Mouse (Mus musculus) induced T-regulatory cell, adult 2 months (primary cell): ENCODE measurements around the gene Emilin2.

Experiments
- DNase-seq: peaks from one replicate; pipeline ENCODE4 v3.0.0-alpha.2; 2012; ENCODE audit warnings: low read depth

Gene Emilin2

DNA sequence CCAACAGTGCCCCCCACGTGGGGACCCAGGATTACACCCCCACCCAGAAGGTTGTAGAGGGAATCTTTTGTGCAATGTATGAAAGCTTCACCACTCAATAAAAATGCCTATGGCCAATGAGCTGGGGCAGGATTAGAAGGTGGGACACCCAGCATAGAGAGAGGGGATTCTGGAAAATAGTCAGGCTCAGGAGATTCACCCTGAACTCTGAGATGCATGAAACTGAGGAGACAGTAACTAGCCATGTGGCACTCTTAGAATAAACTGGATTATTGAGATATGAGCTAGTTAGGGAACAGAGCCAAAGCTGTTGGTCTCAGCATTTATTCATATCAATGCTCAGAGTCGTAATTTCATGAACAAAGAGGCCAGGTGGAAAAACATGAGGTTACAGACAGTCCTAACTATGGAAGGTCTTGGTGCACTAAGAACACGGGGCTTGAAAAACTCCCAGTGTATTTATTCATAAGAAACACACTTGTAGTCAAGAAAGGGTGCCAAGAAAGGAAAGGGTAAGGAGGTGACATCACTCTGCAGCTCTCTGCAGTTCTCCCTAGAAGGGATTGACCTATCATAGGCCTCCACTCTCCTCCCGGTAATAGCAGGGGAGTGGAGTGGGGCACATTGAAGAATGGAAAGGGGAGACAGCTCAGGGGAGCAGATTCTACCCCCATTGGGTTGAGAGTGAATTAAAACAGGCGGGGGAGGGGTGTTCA, 46.3 kb downstream of the Emilin2 start:
- no peak for DNase-seq

DNA sequence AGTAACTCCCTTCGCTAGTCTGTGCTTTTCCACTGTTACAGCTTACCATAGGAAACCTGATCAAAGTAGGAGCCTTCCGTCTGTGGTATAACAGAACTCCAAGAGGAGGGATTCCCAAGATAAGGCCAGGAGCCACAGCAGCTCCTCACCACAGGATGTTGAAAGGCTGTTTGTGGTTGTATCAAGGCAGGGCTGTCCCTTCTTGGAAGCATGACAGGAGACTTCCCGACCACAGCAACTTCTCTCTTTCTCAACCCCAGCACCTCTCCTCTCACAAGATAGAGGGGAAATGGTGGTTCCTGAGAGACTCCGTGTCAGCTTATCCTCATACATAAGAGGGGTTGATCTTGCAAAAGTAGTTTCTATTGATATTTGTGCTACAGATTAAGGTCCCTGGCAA, 47.0 kb downstream of the Emilin2 start:
- DNase-seq: no peak

DNA sequence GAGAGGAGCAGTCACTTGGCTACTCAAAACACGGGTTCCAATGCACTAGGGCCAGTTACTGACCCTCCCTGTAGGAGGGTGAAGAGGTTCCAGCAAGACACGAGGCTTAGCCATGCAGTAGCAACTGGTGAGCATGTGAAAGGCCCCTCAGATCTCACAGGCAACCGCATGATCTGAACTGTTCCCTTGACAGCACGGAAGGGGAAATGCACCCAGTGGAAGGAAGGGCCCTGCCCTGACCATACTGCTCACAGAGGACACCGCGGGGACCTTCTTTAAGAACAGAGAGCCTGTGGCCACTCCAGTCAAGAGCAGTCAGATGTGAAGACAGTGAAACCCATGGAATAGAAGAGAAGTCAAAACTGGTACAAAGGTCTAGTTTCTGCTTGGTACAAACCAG, 48.6 kb downstream of the Emilin2 start:
- DNase-seq: no peak

DNA sequence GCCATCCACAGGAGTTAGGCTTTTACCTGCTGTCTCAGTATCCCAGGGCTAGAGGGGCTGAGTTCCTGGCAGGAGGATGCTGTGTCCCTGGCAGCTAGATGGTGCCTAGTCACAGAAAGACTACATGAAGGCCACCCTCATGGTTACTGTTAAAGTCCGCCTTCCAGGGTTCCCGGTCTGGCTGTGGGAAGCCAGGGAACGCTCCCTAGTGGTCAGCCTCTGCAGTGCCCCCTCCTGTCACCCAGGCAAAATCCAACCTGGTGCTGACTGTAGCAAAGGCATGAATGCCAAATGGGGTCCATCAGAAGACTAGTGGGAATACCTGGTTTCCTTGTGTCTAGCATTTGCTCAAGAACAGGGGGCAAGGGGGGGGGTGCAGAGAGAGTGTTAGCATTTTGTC, 51.1 kb downstream of the Emilin2 start:
- DNase-seq: no peak

DNA sequence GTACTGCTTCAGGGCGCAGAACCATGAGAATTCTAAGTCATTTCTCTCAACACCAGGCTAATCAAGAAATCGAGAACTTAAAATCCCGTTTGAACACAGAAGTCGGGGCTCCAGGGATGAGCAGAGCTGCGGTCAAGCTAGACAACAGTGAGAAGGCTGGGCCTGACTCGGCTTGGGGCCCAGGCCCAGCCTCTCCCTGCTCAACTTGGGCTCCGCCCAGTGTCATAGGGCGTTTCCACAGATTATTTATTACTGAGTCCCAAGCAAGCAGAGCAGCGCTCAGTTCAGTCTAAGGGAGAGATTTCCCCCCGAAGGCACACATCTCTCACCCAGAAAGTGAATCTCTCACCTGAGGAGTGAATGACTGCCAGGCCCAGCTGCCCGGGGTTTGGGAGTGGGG, 52.1 kb downstream of the Emilin2 start:
- no peak for DNase-seq

DNA sequence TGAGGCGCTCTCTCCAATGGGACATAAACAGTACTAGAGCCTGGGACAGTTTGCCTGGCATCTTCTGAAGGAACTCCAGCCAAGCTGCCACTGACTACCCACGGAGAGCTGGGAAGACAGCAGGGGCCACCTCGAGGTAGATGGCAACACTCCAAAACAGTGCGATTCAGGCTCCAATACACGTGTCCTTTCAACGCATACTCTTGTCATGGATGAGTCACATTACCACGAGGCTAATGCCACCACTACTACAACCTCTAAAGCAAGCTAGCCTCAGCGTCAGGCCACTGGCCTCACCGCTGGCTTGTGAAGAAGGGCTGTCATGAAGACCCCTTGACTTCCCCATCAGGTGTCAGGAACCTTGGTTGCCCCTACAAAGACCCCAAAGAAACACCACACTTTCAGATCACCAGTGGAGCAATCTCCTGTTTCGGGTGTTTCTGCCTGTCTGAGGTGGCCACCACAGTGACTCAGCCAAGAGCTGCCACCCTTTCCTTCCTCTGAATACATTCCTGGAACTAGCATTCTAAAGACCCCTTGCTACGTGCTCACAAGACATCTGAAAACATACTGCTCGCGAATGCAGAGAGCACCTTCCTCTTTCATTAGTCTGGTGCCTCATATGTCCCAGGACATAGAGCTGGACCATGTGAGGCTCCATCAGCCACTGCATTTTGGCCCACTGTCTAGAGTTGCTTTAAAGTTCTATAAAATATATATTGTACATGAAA, 54.8 kb downstream of the Emilin2 start:
- DNase-seq: no peak

DNA sequence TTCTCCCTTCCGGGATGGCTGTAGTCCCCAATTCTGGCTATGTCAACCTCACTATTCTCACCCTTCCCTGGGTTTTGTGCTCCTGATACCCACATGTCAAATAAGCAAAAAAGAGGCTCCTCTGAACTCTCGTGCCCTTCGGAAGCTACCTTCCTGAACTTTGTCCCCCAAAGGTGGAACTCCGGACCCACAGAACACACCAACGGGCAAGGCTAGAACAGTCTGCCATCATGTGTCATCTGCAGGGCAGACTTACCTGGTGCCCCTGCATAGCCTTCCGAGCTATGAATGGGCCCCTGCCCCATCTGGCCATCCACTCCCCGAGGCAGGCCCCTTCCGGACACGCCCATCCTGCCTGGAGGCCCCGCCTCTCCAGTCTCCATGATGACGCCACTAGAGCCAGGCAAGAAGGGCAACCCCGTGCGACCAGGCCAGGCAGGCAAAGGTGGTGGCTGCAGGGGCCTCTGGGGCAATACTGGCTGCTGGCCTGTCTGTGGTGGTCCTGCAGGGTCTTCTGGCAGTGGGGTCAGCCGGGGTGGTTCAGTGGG, 55.6 kb downstream of the Emilin2 start:
- no peak for DNase-seq

DNA sequence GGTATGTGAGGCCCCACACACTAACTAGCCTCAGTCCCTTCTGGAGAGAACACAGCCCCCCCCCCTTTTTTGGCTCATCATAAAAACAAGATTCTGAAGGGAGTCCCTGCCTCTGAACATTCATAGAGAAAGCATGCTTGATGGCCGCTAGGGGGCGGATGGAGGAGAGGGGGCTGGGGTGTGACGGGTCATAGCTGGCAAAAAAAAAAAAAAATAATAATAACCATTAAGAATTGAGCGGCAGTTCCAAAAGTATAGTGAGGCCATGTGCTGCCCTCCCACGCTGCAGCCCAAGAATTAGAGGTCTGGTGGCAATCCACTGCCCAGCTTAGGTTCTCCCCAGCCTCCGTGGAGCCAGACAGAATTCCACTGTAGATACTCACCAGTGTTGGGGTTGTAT, 57.0 kb downstream of the Emilin2 start:
- DNase-seq: peak; percentile 65

DNA sequence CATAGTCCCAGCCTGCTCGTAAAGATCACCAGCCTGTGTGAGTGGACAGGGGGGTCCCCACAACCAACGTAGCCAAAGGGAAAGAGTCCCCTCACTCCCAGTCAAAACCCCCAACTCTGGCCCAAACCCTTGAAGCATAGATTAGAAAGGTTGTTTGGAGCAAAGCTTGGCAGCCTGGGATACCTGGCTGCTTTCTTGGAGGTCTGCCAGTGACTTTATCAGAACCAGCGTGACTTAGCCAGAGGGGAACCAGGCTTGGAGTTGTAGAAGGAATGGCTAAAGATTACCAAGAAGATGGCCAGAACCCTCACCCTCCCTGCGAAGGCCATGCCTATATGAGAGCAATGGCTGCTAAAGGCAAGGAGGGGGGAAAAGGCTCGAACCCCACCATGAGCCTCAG, 57.7 kb downstream of the Emilin2 start:
- DNase-seq: no peak

DNA sequence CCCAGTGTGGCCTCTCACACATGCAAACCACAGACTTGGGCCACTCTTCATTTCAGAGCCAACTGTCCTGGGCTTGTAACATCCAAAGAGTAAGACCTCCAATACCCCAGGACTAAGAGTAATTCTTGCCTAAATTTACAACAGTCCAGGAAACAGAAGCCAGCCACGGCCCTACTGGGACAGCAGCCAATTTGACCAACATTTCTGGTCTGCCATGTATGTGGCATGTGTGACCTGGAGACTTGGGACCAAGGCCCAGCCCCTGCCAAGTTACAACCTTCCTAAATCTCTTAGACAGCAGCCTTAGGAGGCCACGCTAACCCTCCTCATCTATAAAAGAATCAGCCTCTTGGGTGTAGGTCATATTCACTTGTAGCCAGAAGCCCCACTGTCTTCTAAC, 58.4 kb downstream of the Emilin2 start:
- DNase-seq: no peak

DNA sequence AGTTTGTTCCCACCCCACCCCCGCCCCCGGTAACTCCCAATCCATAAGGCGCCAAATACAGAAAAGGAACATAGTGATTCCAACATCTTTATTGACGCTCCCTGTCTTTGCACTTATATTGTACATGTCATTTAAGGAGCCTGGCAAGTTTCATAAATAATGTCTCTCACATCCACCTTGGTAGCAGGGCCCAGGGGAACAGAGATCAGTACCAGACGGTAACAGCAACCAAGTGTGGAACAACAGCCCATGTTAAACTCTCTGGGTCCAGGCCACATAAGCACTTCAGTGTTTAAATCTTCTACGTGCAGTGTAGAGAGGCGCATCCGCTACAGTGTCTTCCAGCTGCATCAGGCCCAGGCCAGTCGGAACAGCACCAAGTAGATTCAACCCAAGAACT, 59.7 kb downstream of the Emilin2 start:
- DNase-seq: no peak

DNA sequence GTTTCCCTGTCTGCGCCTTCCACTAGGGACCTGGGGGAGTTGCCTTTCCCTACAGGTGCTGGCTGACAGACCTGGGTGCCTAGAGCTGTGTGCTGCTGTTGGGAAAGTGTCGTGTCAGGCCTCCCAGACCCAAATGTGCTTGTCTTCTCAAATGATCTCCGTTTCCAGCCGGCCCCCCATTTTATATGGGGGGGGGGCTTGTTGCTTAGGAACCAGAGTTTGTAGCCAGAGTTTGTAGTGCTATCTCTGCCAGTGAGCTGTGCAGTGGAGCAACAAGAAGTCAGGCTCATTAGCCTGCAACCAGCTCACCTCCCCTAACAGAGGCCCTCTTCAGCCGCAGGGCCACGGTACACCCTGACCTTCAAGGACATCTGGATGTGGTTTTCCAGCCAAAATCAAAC, 60.2 kb downstream of the Emilin2 start:
- no peak for DNase-seq

DNA sequence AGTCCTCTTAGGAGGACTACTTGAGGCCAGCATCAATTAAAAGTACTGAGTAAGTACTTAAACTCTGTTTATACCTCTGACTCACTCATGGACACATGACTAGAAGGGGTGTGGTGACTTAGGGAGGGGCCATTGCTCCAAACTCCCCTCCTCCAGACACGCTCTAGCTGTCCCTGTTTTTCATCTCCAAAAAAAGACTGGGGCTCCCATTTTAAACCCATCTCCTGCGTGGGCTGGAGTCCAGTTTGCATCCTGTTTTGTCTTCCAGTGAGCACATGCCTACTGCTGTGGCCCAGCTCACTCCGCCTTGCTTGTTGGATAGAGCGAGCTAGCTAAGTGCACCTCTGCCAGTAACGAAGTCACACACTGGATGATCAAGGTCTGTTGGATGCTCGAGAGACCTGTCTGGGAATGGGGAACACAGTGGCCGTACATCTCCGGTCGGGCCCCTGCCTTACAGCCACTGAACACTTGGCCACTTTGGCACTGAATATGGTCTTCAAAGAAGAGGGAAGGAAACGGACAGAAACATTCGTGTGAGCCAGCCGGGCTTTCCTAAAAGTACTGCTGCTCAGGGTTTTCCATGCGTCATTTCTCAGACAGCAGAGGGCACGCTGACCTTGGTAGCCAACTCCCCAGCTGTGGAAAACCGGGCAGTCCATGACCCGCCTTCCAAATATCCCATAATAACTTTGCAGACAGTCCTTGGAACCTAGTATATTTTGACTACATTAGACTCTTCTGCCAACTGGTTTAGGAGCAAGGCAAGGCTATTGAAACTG, 60.8 kb downstream of the Emilin2 start:
- no peak for DNase-seq

DNA sequence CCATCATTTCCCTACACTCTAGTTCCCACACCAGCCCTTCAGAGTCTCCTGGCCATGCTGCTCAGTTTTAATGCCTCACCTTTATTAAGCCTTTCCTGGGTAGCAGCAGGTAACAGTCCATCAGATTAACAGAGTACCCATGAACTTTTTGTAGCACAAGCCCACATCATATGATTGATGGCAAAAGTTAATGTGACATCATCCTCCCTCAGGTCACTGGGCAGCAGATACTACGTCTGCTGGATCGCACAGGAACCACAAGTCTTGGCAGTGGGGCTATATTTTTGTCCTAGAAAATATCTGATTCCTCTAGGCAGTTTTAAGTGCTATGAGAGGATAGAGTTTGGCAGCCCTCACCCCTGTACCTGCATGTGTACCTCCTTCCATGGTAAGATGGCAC, 61.7 kb downstream of the Emilin2 start:
- DNase-seq: no peak

DNA sequence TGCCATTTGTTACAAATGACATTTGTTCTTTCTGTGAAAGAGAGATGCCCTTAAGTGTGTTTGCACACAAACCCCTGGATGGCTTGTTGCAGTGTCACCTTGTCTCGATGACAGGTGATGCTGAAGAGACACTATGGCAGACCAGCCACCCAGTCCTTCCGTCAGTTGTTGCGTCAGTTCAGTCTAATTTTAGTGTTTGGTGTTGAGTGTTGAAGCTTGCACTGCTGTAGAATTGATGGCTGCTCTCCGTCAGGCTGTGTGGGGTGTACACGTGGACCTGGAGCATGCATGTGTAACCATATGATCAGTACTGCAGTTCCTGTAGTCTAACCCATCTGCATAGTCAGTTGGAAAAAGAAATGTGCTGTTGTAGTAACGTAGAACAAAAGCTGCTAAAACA, 62.8 kb downstream of the Emilin2 start:
- DNase-seq: no peak

DNA sequence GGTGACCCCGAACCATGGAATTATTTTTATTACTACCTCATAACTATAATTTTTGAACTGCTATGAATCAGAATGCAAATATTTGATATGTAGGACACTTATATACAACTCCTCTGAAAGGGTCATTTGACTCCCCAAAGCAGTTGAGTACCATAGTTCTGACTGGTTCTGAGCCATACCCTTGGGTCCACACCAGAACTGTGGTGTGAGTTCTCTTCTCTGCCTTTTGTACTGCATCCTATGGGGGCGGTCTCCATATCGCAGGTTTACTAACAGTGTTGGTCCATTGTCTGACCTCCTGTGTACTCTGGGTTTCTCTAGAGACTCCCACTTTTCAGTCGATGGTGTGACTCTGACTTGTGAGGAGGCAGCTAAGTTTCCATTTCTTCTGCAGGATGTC, 65.8 kb downstream of the Emilin2 start:
- DNase-seq: no peak

DNA sequence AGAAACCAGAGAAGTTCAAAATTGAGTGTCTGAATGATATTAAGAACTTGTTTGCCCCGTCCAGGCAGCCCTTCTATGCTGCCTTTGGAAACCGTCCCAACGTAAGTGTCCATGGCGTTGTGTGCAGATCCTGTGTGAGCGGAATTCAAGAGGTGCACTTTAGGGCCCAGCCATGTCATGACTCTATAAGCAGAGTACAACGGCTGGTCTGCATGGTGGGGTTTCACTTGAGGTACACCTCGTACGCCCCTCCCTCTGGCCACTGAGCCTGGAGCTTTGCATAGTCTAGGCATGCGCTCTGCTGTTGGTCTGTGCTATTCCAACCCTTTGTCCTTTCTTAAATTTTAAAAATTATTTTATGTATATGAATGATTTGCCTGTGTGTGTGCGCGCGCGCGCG, 66.6 kb downstream of the Emilin2 start:
- DNase-seq: no peak

DNA sequence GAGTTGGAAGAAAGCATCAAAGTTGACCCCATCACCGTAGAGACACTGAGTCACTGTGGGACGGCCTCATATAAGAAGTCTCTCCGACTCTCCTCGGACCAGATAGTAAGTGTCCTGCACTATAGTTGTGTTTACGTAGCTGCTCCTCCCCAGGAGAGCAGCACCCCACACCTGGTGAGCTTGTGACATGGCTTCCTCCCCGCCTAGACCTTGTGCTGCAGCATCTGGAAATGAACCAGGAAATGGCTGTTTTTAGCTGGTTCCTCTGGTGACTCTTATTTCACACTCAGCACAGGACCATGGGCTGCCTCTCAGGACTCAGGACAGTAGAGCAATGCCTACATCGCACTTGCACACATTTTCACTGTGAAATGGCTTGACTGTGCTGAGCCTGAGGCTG, 69.1 kb downstream of the Emilin2 start:
- DNase-seq: no peak

DNA sequence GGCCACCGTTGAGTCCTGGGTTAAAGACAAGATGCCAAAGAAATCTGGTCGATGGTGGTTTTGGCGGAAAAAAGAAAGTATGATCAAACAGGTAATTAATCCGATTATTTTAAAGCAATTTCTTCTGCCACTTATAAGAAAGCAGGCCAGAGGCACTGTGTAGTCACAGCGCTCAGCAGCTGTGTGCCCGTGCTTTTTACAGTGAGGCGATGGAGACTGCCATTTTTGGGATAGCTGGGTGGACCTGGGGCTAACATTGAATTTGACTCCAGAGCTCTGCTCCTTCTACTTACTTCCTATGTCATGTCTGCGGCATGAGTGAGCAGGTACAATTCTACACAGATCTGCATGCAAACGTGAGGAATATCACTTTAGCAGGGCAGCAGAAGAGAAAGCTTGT, 71.0 kb downstream of the Emilin2 start:
- DNase-seq: no peak

DNA sequence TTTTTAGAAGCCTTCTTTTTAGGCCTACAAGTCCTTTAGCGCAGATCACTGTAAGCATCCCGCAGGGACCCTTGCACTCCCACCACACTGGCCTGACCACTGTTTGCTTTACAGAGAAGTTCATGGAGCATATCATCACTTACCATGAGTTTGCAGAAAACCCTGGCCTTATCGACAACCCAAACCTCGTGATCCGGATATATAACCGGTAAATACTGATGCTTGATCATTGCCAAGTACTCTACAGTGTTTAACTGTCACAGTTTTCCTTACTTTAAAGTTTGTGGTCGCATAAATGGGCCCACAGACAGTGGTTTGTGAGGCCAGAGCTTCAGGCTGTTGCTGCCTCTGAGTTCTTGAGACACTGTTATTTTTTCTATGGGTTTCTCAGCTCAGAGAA, 73.3 kb downstream of the Emilin2 start:
- DNase-seq: no peak

DNA sequence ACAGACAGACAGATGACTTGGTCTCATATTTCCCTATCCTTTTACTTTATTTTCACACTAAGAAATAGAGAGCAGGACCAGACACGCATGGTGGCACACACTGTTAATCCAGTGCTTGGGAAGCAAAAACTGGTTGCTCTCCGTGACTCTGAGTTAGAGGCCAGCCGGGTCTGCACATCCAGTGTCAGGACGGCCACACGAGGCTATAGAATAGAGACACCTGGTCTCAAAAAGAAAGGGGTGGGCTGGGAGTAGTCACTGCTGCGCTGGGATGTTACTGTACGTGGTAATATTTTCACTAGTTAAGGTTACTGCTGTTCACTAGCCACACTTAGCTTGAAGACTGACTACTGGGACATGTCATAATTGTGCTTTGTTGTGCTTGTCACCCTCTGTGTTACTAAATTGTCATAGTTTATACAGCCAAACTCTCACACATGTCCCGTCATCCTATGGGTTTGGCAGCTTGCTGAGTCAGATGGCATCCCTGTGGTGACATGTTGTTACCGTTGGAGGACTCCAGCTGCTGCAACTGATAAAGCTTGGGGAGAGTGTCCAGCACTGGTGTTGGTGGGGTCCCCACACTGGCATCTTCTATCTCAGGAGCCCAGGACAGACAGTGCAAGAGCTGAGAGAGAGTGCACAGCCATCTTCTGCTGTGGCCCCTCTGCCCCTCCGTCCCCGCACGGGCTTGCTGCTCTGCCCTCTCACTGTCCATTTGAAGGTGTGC, 76.4 kb downstream of the Emilin2 start:
- DNase-seq: no peak

DNA sequence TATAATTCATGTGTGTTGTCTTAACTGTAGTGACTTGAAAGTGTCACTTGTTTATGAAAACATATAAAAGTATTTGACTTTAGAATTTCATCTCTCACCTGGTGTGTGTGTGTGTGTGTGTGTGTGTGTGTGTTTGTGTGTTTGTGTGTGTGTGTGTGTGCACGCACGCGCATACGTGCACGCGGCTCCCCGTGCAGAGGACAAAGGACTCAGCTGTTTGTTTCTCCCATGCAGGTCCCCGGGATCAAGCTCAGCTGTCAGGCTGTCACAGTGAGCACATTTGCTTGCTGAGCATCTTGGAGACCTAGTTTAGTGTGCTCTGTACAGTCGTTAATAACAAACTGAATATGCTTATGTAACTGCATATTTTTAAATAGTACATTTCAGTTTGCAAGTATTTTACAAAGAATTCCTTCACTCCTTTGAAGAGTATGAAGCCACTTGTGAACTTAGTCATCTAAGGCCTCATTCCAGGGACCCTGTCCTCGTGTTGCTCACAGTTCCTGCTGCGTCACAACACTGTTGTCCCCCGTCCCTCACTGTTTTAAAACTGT, 77.7 kb downstream of the Emilin2 start:
- DNase-seq: no peak
